ENCODE assay signal across 15 mouse cellular contexts in genomic region chr11:59656016-59656415, GRCm38 (mm10). TPM values are rescaled to one million over a fixed set of nuclear protein-coding genes. Genes with fewer than 3 reads are reported as not detected.
DNase-seq lines count a peak whose midpoint lies in the region; ATAC-seq and TF ChIP-seq lines count a peak whose summit lies in the region.
"Had no signal": no experiment of that assay in that cellular context is flagged by ENCODE, and none has a peak within 500 bp of the region (broad histone marks: within the 10 kb centered on the region; RNA-seq: fewer than 3 reads in every experiment).

No protein-coding gene starts in this region.

- no peak for ATAC-seq in liver, embryonic 11.5 days (replicated peaks; ENCODE audit: low FRiP score)
- no peak for ATAC-seq in neural tube, embryonic 15.5 days (ENCODE audit: low FRiP score)
- ATAC-seq: inflammation-experienced regulatory T-cells, adult 6 months had no signal

- no peak for TF ChIP-seq CTCF in heart, adult 2 months (IDR thresholded peaks at IDR 0.05)

- peak overlapping the region; percentile 7; the same call in 1 of the 2 replicates for H3K4me2 ChIP-seq in liver, embryonic 11.5 days
- H3K4me2 ChIP-seq in neural tube, embryonic 15.5 days: no peak overlapping the region

- H3K4me3 ChIP-seq in heart, adult 2 months: peak overlapping the region; percentile 26; the same call in 1 of the 2 replicates
- no peak overlapping the region for H3K4me3 ChIP-seq in liver, embryonic 11.5 days (ENCODE audit: low read depth, low read length)
- no peak overlapping the region for H3K4me3 ChIP-seq in embryonic facial prominence, embryonic 10.5 days
- no peak overlapping the region for H3K4me3 ChIP-seq in neural tube, embryonic 15.5 days (replicated peaks)

- 0 out of 2 replicates have a peak, but pooled peaks have one; percentile 9 for TF ChIP-seq POLR2A in heart, adult 2 months (IDR thresholded peaks at IDR 0.05; ENCODE audit: insufficient read depth, low read depth, low read length)

- H3K27ac ChIP-seq in heart, adult 2 months: peak overlapping the region; percentile 75
- no peak overlapping the region for H3K27ac ChIP-seq in liver, embryonic 11.5 days (ENCODE audit: low read depth, low read length)
- H3K27ac ChIP-seq in embryonic facial prominence, embryonic 10.5 days (replicated peaks): peak overlapping the region; percentile 66; the same call in 1 of the 2 replicates
- no peak overlapping the region for H3K27ac ChIP-seq in neural tube, embryonic 15.5 days (replicated peaks)

- no peak overlapping the region for H3K9ac ChIP-seq in heart, adult 2 months (ENCODE audit: low read depth, low read length)
- no peak overlapping the region for H3K9ac ChIP-seq in liver, embryonic 11.5 days (ENCODE audit: low read depth, low read length)
- no peak overlapping the region for H3K9ac ChIP-seq in neural tube, embryonic 15.5 days (replicated peaks)

- intact Hi-C loops in heart, adult 2 months (cut with DNase I): loop anchor here (1.0 kb wide), 1 partner anchor 8 kb away; no protein-coding TSS in a partner anchor
- intact Hi-C loops in heart, postnatal 14 days (cut with DNase I): no loop called here

- H3K36me3 ChIP-seq in heart, adult 2 months (ENCODE audit: control insufficient read depth, insufficient read depth, low read length): no peaks in the 10 kb centered on the region
- H3K36me3 ChIP-seq in liver, embryonic 11.5 days (ENCODE audit: control insufficient read depth, insufficient read depth, low read length): no peaks in the 10 kb centered on the region
- no peaks in the 10 kb centered on the region for H3K36me3 ChIP-seq in embryonic facial prominence, embryonic 10.5 days (replicated peaks)
- no peaks in the 10 kb centered on the region for H3K36me3 ChIP-seq in neural tube, embryonic 15.5 days

- TF ChIP-seq EP300 in heart, adult 2 months (IDR thresholded peaks at IDR 0.05; ENCODE audit: insufficient read depth, low read depth, low read length): no peak

- whole genome bisulfite sequencing in heart, adult 2 months: 38% methylated on average over 7 of the region's 7 CpGs
- 45% methylated on average over 7 of the region's 7 CpGs for WGBS in liver, embryonic 11.5 days
- 58% methylated on average over 7 of the region's 7 CpGs for WGBS in embryonic facial prominence, embryonic 10.5 days
- WGBS in neural tube, embryonic 15.5 days: 63% methylated on average over 7 of the region's 7 CpGs

- H3K9me3 ChIP-seq in liver, embryonic 11.5 days (ENCODE audit: control insufficient read depth, low read length): no peaks in the 10 kb centered on the region
- H3K9me3 ChIP-seq in embryonic facial prominence, embryonic 10.5 days: no peaks in the 10 kb centered on the region
- no peaks in the 10 kb centered on the region for H3K9me3 ChIP-seq in neural tube, embryonic 15.5 days (replicated peaks)

- peaks cover 7% of the 10 kb centered on the region for H3K4me1 ChIP-seq in heart, adult 2 months (ENCODE audit: control insufficient read depth, insufficient read depth, low read length)
- H3K4me1 ChIP-seq in liver, embryonic 11.5 days (replicated peaks; ENCODE audit: control insufficient read depth, insufficient read depth, low read length): peaks cover 8% of the 10 kb centered on the region
- H3K4me1 ChIP-seq in embryonic facial prominence, embryonic 10.5 days: peaks cover 27% of the 10 kb centered on the region
- H3K4me1 ChIP-seq in neural tube, embryonic 15.5 days: peaks cover 2% of the 10 kb centered on the region

- peak in 1 of 2 experiments; percentile 39 for DNase-seq in heart, adult 2 months
- DNase-seq in heart, postnatal 14 days: no peak
- no peak for DNase-seq in liver, embryonic 11.5 days (ENCODE audit: low spot score)
- DNase-seq in liver: no peak
- no peak for DNase-seq in embryonic facial prominence, embryonic 10.5 days (ENCODE audit: low spot score)
- DNase-seq in lung, postnatal 36 days: peak; percentile 58
- DNase-seq in right cerebral cortex, postnatal 10 days (ENCODE audit: low spot score in 2 of 2): no peak
- DNase-seq: adrenal gland, postnatal 36 days; B cell, adult 2 months; cerebellum, adult 11 months; left cerebral cortex, postnatal 4 days; right cerebral cortex, postnatal 25 days; thymus, postnatal 14 days had no signal

- H3K79me2 ChIP-seq in heart, adult 2 months (replicated peaks; ENCODE audit: control insufficient read depth, insufficient read depth, low read length): no peaks in the 10 kb centered on the region

- no peaks in the 10 kb centered on the region for H3K27me3 ChIP-seq in heart, adult 2 months (ENCODE audit: control insufficient read depth, insufficient read depth, low read length)
- peaks cover 1% of the 10 kb centered on the region; the same call in 1 of the 2 replicates for H3K27me3 ChIP-seq in liver, embryonic 11.5 days (replicated peaks; ENCODE audit: control insufficient read depth, insufficient read depth, low read length)
- H3K27me3 ChIP-seq in embryonic facial prominence, embryonic 10.5 days (replicated peaks; ENCODE audit: low read depth, poor library complexity, severe bottlenecking): peaks cover 9% of the 10 kb centered on the region
- H3K27me3 ChIP-seq in neural tube, embryonic 15.5 days (replicated peaks): no peaks in the 10 kb centered on the region

RNA-seq across cellular contexts. Expression of gene Mprip, which starts 5.1 kb away (rescaled TPM):
- total RNA-seq in heart, adult 2 months (2021): 100 to 1,000 TPM; 132 to 142 TPM
- 77.1 and 81.6 TPM in 2 replicates for polyA plus RNA-seq in heart, adult 2 months (2012; rRNA removed)
- 100 to 1,000 TPM; 171 to 185 TPM for total RNA-seq in heart, postnatal 14 days (2021)
- polyA plus RNA-seq in liver, embryonic 11.5 days (2014; fragmentation: Nextera tagmentation; extraction: Ambion mirVana): 44.9 and 46.7 TPM in 2 replicates
- 40.8 and 49.9 TPM in 2 replicates for polyA plus RNA-seq in embryonic facial prominence, embryonic 10.5 days (2016; fragmentation: Nextera tagmentation; extraction: Ambion mirVana)
- 46.8 and 65.8 TPM in 2 replicates for polyA plus RNA-seq in neural tube, embryonic 15.5 days (2015; fragmentation: Nextera tagmentation; extraction: Ambion mirVana)

Comparison
In these comparisons a context has a peak if more than half of its experiments do, and no peak if none do; other contexts are left out.
1. H3K27ac ChIP-seq: peak in heart, adult 2 months (single experiment) and embryonic facial prominence, embryonic 10.5 days (single experiment); none in liver, embryonic 11.5 days (single experiment) and neural tube, embryonic 15.5 days (single experiment).